8 mouse cellular contexts compared by ENCODE assay signal in genomic region chr13:23453926-23454325, GRCm38 (mm10). TPM values are rescaled to one million over a fixed set of nuclear protein-coding genes. Genes with fewer than 3 reads are reported as not detected.
DNase-seq lines count a peak whose midpoint lies in the region; ATAC-seq and TF ChIP-seq lines count a peak whose summit lies in the region.

No protein-coding gene starts in this region.

- no peak overlapping the region for H3K9ac ChIP-seq in liver, adult 2 months (ENCODE audit: low read depth, low read length)
- peak overlapping the region; percentile 61 for H3K9ac ChIP-seq in hindbrain, postnatal 0 days (replicated peaks; ENCODE audit: low read length)
- peak overlapping the region; percentile 74 for H3K9ac ChIP-seq in midbrain, embryonic 16.5 days (ENCODE audit: low read depth, low read length)

- peak overlapping the region; percentile 70 for H3K4me2 ChIP-seq in hindbrain, postnatal 0 days (ENCODE audit: low read depth, low read length)
- peak overlapping the region; percentile 60 for H3K4me2 ChIP-seq in midbrain, embryonic 16.5 days (ENCODE audit: low read length)

- no peaks in the 10 kb centered on the region for H3K27me3 ChIP-seq in liver, adult 2 months (ENCODE audit: control insufficient read depth, insufficient read depth, low read length)
- no peaks in the 10 kb centered on the region for H3K27me3 ChIP-seq in hindbrain, postnatal 0 days (ENCODE audit: insufficient read depth, low read length)
- H3K27me3 ChIP-seq in midbrain, embryonic 16.5 days (ENCODE audit: control insufficient read depth, insufficient read depth, low read depth, low read length) = peaks cover 5% of the 10 kb centered on the region; the same call in 1 of the 2 replicates

- H3K4me1 ChIP-seq in liver, adult 2 months (ENCODE audit: control insufficient read depth, insufficient read depth, low read length) = no peaks in the 10 kb centered on the region; the same call in 1 of the 2 replicates
- H3K4me1 ChIP-seq in cortical plate, adult 2 months (ENCODE audit: control insufficient read depth, insufficient read depth, low read length) = no peaks in the 10 kb centered on the region
- H3K4me1 ChIP-seq in hindbrain, postnatal 0 days (ENCODE audit: insufficient read depth, low read length) = no peaks in the 10 kb centered on the region
- H3K4me1 ChIP-seq in midbrain, embryonic 16.5 days (ENCODE audit: control insufficient read depth, insufficient read depth, low read length) = peaks cover 3% of the 10 kb centered on the region

- peak; percentile 40 for DNase-seq in liver, adult 2 months (ENCODE audit: extremely low read depth, low read depth, low spot score)
- no peak for DNase-seq in liver
- no peak for DNase-seq in hindbrain, postnatal 0 days (ENCODE audit: low spot score)
- DNase-seq in urinary bladder, postnatal 14 days (ENCODE audit: low spot score) = no peak
- DNase-seq in ovary, postnatal 36 days (ENCODE audit: low spot score) = no peak

- H3K79me2 ChIP-seq in liver, adult 2 months (ENCODE audit: control insufficient read depth, insufficient read depth, low read length) = no peaks in the 10 kb centered on the region

- H3K36me3 ChIP-seq in liver, adult 2 months (ENCODE audit: control insufficient read depth, insufficient read depth, low read length) = no peaks in the 10 kb centered on the region
- H3K36me3 ChIP-seq in hindbrain, postnatal 0 days (ENCODE audit: insufficient read depth, low read length) = no peaks in the 10 kb centered on the region
- H3K36me3 ChIP-seq in midbrain, embryonic 16.5 days (ENCODE audit: control insufficient read depth, insufficient read depth, low read length) = no peaks in the 10 kb centered on the region

- no peak for TF ChIP-seq POLR2A in liver, adult 2 months (IDR thresholded peaks at IDR 0.05; ENCODE audit: extremely low read depth, insufficient read depth, low read length)
- TF ChIP-seq POLR2A in cortical plate, adult 2 months (IDR thresholded peaks at IDR 0.05; ENCODE audit: extremely low read depth, insufficient read depth, low read length) = no peak

- H3K9me3 ChIP-seq in hindbrain, postnatal 0 days (ENCODE audit: low read length) = no peaks in the 10 kb centered on the region
- no peaks in the 10 kb centered on the region for H3K9me3 ChIP-seq in midbrain, embryonic 16.5 days (replicated peaks; ENCODE audit: control insufficient read depth, low read length, poor library complexity, severe bottlenecking)

- 1% methylated on average over 9 of the region's 9 CpGs for WGBS in liver, adult 2 months
- WGBS in hindbrain, postnatal 0 days = 0% methylated on average over 9 of the region's 9 CpGs
- WGBS in midbrain, embryonic 16.5 days = 1% methylated on average over 9 of the region's 9 CpGs

- no peak for TF ChIP-seq CTCF in liver, adult 2 months (IDR thresholded peaks at IDR 0.05; ENCODE audit: low read depth, low read length)
- TF ChIP-seq CTCF in cortical plate, adult 2 months (IDR thresholded peaks at IDR 0.05; ENCODE audit: extremely low read depth, insufficient read depth, low read length) = no peak
- TF ChIP-seq CTCF in hindbrain, postnatal 0 days (IDR thresholded peaks at IDR 0.05; ENCODE audit: low read depth) = no peak

- peak overlapping the region; percentile 81 for H3K4me3 ChIP-seq in liver, adult 2 months (ENCODE audit: insufficient read depth, low read depth, low read length)
- H3K4me3 ChIP-seq in cortical plate, adult 2 months (ENCODE audit: insufficient read depth, low read length) = peak overlapping the region; percentile 62
- H3K4me3 ChIP-seq in hindbrain, postnatal 0 days (ENCODE audit: low read length) = peak overlapping the region; percentile 81
- peak overlapping the region; percentile 81 for H3K4me3 ChIP-seq in midbrain, embryonic 16.5 days (ENCODE audit: low read depth, low read length)

- no peak for ATAC-seq in hindbrain, postnatal 0 days
- ATAC-seq in midbrain, embryonic 16.5 days = no peak
- no peak for ATAC-seq in cerebellum, adult (ENCODE audit: insufficient number of reproducible peaks, low FRiP score, low TSS enrichment)

- H3K27ac ChIP-seq in liver, adult 2 months (replicated peaks; ENCODE audit: insufficient read depth, low read depth, low read length) = no peak overlapping the region
- no peak overlapping the region for H3K27ac ChIP-seq in cortical plate, adult 2 months (ENCODE audit: insufficient read depth, low read length)
- H3K27ac ChIP-seq in hindbrain, postnatal 0 days = peak overlapping the region; percentile 72
- H3K27ac ChIP-seq in midbrain, embryonic 16.5 days (ENCODE audit: low read length) = peak overlapping the region; percentile 77

RNA-seq across cellular contexts. Expression of gene Btn1a1, which starts 11.8 kb away (rescaled TPM):
- not detected in 2 replicates for total RNA-seq in liver, adult 2 months (2014; rRNA removed)
- not detected in 2 replicates for polyA plus RNA-seq in liver, adult 2 months (2012; rRNA removed)
- 0.04 and 0.06 TPM in 2 replicates for polyA plus RNA-seq in cortical plate, adult 2 months (2012; rRNA removed)
- total RNA-seq in hindbrain, postnatal 0 days (2014; rRNA removed) = 0.40 and 0.89 TPM in 2 replicates
- polyA plus RNA-seq in hindbrain, postnatal 0 days (2015; fragmentation: Nextera tagmentation; extraction: Ambion mirVana) = 0.15 and 0.24 TPM in 2 replicates
- polyA plus RNA-seq in midbrain, embryonic 16.5 days (2015; fragmentation: Nextera tagmentation; extraction: Ambion mirVana) = 0.10 and 0.31 TPM in 2 replicates

RNA-seq across cellular contexts. Expression of gene Abt1, which starts 30.3 kb away (rescaled TPM):
- 3.5 and 3.7 TPM in 2 replicates for total RNA-seq in liver, adult 2 months (2014; rRNA removed)
- 2.1 TPM in 2 replicates for polyA plus RNA-seq in liver, adult 2 months (2012; rRNA removed)
- polyA plus RNA-seq in cortical plate, adult 2 months (2012; rRNA removed) = 7.8 and 8.3 TPM in 2 replicates
- total RNA-seq in hindbrain, postnatal 0 days (2014; rRNA removed) = 5.0 and 5.5 TPM in 2 replicates
- 7.2 and 7.6 TPM in 2 replicates for polyA plus RNA-seq in hindbrain, postnatal 0 days (2015; fragmentation: Nextera tagmentation; extraction: Ambion mirVana)
- polyA plus RNA-seq in midbrain, embryonic 16.5 days (2015; fragmentation: Nextera tagmentation; extraction: Ambion mirVana) = 9.1 and 11.0 TPM in 2 replicates

RNA-seq across cellular contexts. Expression of gene Btn2a2, which starts 34.7 kb away (rescaled TPM):
- total RNA-seq in liver, adult 2 months (2014; rRNA removed) = not detected in 2 replicates
- not detected in 2 replicates for polyA plus RNA-seq in liver, adult 2 months (2012; rRNA removed)
- polyA plus RNA-seq in cortical plate, adult 2 months (2012; rRNA removed) = 0.69 and 0.95 TPM in 2 replicates
- not detected in 2 replicates for total RNA-seq in hindbrain, postnatal 0 days (2014; rRNA removed)
- 0.11 TPM in 1 of 2 replicates, not detected in the other for polyA plus RNA-seq in hindbrain, postnatal 0 days (2015; fragmentation: Nextera tagmentation; extraction: Ambion mirVana)
- 0.15 TPM in 1 of 2 replicates, not detected in the other for polyA plus RNA-seq in midbrain, embryonic 16.5 days (2015; fragmentation: Nextera tagmentation; extraction: Ambion mirVana)

Comparison
In these comparisons a context has a peak if more than half of its experiments do, and no peak if none do; other contexts are left out.
1. H3K27ac ChIP-seq: peak in hindbrain, postnatal 0 days (single experiment) and midbrain, embryonic 16.5 days (single experiment); none in liver, adult 2 months (single experiment) and cortical plate, adult 2 months (single experiment).
2. Peak in every context shown above with its lines, with median percentiles within 50 percentile points of each other: H3K4me3 ChIP-seq.